Mouse (Mus musculus) bone marrow, adult 2 months (tissue): ENCODE measurements around the gene Vars.

ENCODE experiments used
- CTCF ChIP-seq: fragments of 200-500 bp; IDR thresholded peaks from 2 replicates; pipeline ENCODE4 v1.5.1; 2011; ENCODE audit warnings: low read length, control low read depth; ENCODE audit not compliant: control insufficient read depth, insufficient read depth
- POLR2A ChIP-seq: fragments of 200-500 bp; IDR thresholded peaks from 2 replicates; pipeline ENCODE4 v1.6.1; 2011; ENCODE audit warnings: low read depth, mild to moderate bottlenecking, control low read depth, low read length, borderline replicate concordance; ENCODE audit not compliant: control insufficient read depth

DNA sequence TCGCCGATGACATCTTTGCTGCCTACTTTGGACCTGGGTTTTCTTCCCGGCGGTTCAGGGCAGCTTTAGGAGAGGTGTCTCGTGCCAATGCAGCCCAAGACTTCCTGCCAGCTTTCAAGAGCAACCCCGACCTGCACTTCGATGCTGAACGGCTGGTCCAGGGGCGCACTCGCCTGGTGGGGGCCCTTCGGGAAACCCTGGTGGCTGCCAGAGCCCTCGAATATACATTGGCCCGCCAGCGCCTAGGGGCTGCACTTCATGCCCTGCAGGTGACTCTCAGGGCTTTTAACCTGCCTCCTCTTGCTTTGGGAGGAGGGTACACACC lies 16.9 kb downstream of the Vars start:
- TF ChIP-seq CTCF (no peak), POLR2A (no peak)
